Mouse (Mus musculus): ENCODE measurements around the gene Spin2d.
"Not testable (repeated sequence)": the region's sequence is repeated elsewhere in the genome, so short reads cannot be mapped to it uniquely, and the experiment has no call there.

The Spin2d gene

DNA sequence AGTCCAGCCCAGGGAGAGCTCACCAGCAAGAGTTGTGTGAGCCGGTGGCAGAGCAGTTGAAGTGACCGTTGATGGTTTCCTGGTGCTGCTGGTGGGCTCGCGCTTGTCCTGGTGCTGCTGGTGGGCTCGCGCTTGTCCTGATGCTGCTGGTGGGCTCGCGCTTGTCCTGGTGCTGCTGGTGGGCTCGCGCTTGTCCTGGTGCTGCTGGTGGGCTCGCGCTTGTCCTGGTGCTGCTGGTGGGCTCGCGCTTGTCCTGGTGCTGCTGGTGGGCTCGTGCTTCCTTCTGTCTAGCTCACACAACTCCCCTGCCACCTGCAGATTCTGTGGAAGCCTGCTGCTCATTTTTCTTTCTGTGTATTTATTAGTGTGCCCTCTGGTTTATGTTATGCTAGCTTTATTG, at the start of gene Spin2d:
Spin2d (minus strand) TSS at position 101 of the 400 bp plus-strand sequence.
- not testable (repeated sequence) for DNase-seq

DNA sequence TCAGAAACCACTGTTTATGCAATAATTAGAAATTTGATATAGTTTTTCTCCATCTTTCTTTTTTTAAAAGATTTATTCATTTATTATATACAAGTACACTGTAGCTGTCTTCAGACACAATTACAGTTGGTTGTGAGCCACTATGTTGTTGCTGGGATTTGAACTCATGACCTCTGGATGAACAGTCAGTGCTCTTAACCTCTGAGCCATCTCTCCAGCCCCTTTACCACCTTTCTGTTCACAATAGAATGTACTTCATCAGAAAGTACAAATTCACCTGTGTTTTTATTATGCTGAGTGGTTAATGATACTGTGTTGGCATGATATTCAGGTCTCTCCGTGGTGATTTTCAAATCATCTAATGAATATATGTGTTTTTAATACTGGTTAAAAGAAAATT, 48.6 kb upstream of the Spin2d start:
- no peak for DNase-seq

DNA sequence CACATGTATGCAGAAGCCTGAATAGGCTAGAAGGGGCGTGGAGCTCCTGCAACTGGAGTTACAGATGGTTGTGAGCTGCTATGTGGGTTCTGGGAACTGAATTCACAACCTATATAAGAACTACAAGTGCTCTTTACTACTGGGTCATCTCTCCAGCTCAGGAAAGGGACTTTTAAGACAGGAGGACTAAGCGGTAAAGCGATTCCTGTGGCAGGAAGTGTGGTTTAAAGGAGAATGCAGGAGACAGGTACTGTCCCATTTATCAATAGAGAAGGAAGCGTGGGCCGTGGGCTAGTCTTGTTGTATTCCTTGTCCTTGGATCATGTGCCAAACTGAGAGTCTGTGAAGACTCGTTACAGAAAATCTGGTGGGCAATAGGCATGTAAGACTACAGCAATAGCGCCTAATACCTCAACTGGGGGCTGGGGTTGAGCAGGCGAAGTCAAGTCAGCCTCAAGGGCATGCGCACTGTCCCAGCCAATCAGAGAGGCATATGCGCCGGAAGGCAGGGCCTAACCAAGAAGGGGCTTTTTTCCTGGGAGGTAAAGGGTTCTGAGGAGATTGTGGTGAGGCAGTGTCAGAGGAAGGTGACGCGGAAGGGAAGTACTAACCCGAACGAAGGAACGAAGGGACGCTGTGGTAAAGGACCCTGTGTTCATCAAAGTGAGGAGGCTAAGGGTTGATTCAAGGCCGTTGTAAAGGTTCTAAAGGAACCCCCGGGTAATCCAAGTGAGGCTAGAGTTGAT, 37.2 kb upstream of the Spin2d start, which contains the start of gene Xlr4b:
Xlr4b (plus strand) TSS at position 515 of the 746 bp plus-strand sequence.
- peak; percentile 42 for DNase-seq

DNA sequence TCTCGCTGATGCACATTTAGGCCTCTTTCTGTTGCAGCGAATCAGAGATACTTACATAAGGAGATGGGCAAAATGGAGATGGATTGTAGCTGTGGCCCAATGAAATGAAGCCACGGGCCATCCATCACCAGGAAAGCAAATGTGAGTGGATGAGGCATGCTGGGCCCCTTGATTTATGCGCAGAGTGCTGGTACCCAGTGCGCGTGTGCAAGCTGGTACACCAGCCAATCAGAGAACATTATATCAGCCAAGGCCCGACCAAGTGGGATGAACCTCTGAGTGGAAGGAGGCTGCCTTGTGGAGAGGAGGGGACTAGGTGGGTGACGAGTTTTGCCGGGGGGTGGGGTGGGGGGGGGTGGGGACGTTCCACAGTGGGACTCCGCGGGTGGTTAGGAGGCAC, 15.1 kb upstream of the Spin2d start, which contains the start of gene Xlr3b:
Xlr3b (plus strand) TSS at position 274 of the 400 bp plus-strand sequence.
- DNase-seq = peak; percentile 27

DNA sequence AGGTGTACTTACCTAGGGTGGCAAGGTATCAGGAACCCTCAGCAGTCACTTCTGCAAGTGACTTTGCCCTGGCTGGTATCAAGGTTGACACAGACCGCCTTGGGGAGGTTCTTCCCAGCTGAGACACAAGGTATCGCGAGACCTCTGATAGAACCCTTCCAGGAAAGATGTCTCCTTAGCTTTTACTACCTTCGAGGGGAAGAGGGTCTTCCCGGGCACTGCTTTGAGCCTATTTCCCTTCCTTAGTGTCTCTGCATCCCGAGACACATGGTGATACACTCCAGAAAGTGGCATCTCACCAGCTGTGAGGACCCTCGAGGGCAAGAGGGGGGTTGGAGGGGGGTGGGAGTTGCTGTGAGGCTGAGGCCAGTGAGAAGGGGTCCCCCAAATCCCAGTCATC, 27.4 kb downstream of the Spin2d start, which contains the start of gene DXBay18:
DXBay18 (minus strand) TSS at position 101 of the 400 bp plus-strand sequence.
- not testable (repeated sequence) for DNase-seq

DNA sequence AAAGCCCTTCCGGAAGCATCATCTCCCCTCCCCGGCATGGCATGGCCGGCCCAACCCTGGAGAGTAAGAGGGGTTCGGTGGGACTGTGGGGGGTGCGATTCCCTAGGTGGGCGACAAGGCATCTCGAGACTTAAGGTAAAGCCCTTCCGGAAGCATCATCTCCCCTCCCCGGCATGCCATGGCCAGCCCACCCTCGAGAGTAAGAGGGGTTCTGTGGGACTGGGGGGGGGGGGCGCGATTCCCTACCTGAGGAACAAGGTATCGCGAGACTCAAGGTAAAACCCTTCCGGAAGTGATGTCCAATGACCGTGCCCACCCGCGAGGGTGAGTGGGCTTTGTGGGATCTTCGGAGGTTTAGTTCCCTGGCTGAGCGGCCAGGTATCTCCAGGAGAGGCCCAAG, 28.3 kb downstream of the Spin2d start, which contains the start of gene Xlr5b:
Xlr5b (plus strand) TSS at position 301 of the 400 bp plus-strand sequence.
- not testable (repeated sequence) for DNase-seq

DNA sequence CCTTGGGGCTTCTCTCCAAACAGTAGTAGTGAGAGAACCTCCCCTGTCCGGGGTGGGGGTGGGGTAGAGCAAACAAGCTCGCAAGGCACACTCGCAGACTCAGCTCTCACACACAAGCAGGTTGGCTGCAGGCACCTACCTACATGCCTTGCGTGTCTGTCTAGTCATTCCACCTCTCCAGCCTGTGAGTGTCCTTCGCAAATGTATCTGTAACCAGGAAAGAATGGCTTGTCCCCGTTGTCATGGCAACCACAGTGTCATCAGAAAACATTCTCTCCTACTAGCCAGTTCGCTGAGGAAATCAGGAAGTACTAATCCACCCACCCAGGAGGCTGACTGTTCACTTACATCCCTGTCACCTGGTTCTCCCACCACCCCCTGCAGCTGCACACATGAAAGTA, 33.6 kb downstream of the Spin2d start:
- DNase-seq = not testable (repeated sequence)
